Mouse (Mus musculus): ENCODE measurements around the gene Plod1.

- TF ChIP-seq CTCF (IDR thresholded peaks at IDR 0.05; ENCODE audit: low read depth, low read length), result no peak
- TF ChIP-seq POLR2A (IDR thresholded peaks at IDR 0.05; ENCODE audit: borderline replicate concordance, low read depth, low read length), result no peak
Observed at GRCm38 (mm10) chr4:147928136-147928535, 8.4 kb downstream of the Plod1 start.

Measured in bone marrow macrophage, adult 2 months (primary cell).